Mouse (Mus musculus) kidney, embryonic 16.5 days (tissue): ENCODE data around the gene Gm4869. TPM values are rescaled to one million over a fixed set of nuclear protein-coding genes. Genes with fewer than 3 reads are reported as not detected.
"Not testable (repeated sequence)": the region's sequence is repeated elsewhere in the genome, so short reads cannot be mapped to it uniquely, and the experiment has no call there.

ENCODE experiments used
- ATAC-seq: fragments of 200-750 bp; cut with Nextera tagmentation; 2 replicates; pipeline ENCODE4 v1.8.0; 2017; ENCODE audit warnings: moderate TSS enrichment; ENCODE audit not compliant: low FRiP score, low TSS enrichment
- H3K27ac ChIP-seq: fragments of 300-500 bp; sonication (generic); 2 replicates; pipeline ENCODE4 v1.5.1; 2014; ENCODE audit warnings: low read length
- H3K27me3 ChIP-seq: fragments of 300-500 bp; sonication (generic); 2 replicates; pipeline ENCODE4 v1.6.1; 2014; ENCODE audit warnings: low read length, control low read depth, mixed read lengths; ENCODE audit not compliant: insufficient read depth
- H3K36me3 ChIP-seq: fragments of 300-500 bp; sonication (generic); 2 replicates; pipeline ENCODE4 v1.6.1; 2014; ENCODE audit warnings: low read length, control low read depth, mixed read lengths; ENCODE audit not compliant: insufficient read depth
- H3K4me1 ChIP-seq: fragments of 300-500 bp; sonication (generic); 2 replicates; pipeline ENCODE4 v1.6.1; 2014; ENCODE audit warnings: low read length, control low read depth, mixed read lengths; ENCODE audit not compliant: insufficient read depth
- H3K4me2 ChIP-seq: fragments of 300-500 bp; sonication (generic); replicated peaks from 2 replicates; pipeline ENCODE4 v1.6.1; 2014; ENCODE audit warnings: low read depth, low read length
- H3K4me3 ChIP-seq: fragments of 300-500 bp; sonication (generic); 2 replicates; pipeline ENCODE4 v1.5.1; 2014; ENCODE audit warnings: mild to moderate bottlenecking, low read length
- H3K9ac ChIP-seq: fragments of 300-500 bp; sonication (generic); replicated peaks from 2 replicates; pipeline ENCODE4 v1.6.1; 2014; ENCODE audit warnings: low read length
- H3K9me3 ChIP-seq: fragments of 300-500 bp; sonication (generic); 2 replicates; pipeline ENCODE4 v1.6.1; 2016; ENCODE audit warnings: low read length, control low read depth
- WGBS: fragments of 180-500 bp; shearing (Covaris S2); extraction: QIAGEN DNeasy Blood & Tissue Kit; methylation state at CpG from one replicate; pipeline ENCODE4 v1.1.7; 2014; 5-methylcytosine and 5-hydroxymethylcytosine counted together
- polyA plus RNA-seq: library from polyadenylated mRNA; unstranded; fragments of >200 nt; fragmentation: Nextera tagmentation; extraction: Ambion mirVana; gene quantifications from 2 replicates; pipeline ENCODE4 v1.2.1, GENCODE M21; 2015

The Gm4869 gene
- polyA plus RNA-seq, 1 experiment from 2014 or later = not detected

DNA sequence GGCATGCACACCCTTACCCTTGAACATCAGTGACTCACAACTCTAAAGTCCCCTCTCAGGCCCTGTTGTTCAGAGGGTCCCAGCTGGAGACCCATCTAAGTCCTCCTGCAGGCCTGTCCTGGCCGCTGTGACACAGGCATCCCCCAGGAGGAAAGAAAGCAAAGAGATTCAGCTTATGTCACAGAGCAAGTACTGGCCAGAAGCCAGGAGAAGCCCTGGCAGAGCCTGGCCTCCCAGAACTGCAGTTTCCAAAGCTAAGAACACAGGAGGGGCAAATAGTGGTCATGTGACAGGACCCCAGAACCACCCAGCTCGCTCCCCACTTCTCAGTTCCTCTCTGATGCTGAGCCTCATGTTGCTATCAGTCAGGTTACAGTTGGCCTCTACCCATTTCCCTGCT lies 10.0 kb downstream of the Gm4869 start:
- Histone ChIP-seq H3K4me2 (no peak overlapping the region), H3K36me3 (no peaks in the 10 kb centered on the region), H3K9me3 (no peaks in the 10 kb centered on the region), H3K4me1 (no peaks in the 10 kb centered on the region), H3K27ac (no peak overlapping the region), H3K4me3 (no peak overlapping the region), H3K9ac (no peak overlapping the region), H3K27me3 (no peaks in the 10 kb centered on the region)
- 72% methylated on average over 2 of the region's 2 CpGs for WGBS
- no peak for ATAC-seq

GRCm38 (mm10) chr5:140461476-140461875 lies 16.0 kb downstream of the Gm4869 start:
- H3K4me2 ChIP-seq = no peak overlapping the region
- no peak for ATAC-seq
- 73% methylated on average over 3 of the region's 3 CpGs for WGBS
- H3K9me3 ChIP-seq = peaks cover 19% of the 10 kb centered on the region
- H3K4me3 ChIP-seq = no peak overlapping the region
- H3K36me3 ChIP-seq = no peaks in the 10 kb centered on the region
- H3K27ac ChIP-seq = no peak overlapping the region
- no peaks in the 10 kb centered on the region for H3K27me3 ChIP-seq
- H3K4me1 ChIP-seq = no peaks in the 10 kb centered on the region
- no peak overlapping the region for H3K9ac ChIP-seq

GRCm38 (mm10) chr5:140463151-140463550 lies 17.7 kb downstream of the Gm4869 start:
- 80% methylated on average over 2 of the region's 2 CpGs for WGBS

GRCm38 (mm10) chr5:140464943-140465342 lies 19.5 kb downstream of the Gm4869 start:
- Histone ChIP-seq H3K4me2 (no peak overlapping the region), H3K27me3 (no peaks in the 10 kb centered on the region), H3K36me3 (no peaks in the 10 kb centered on the region), H3K9me3 (peaks cover 19% of the 10 kb centered on the region), H3K9ac (no peak overlapping the region), H3K4me1 (no peaks in the 10 kb centered on the region), H3K27ac (no peak overlapping the region), H3K4me3 (no peak overlapping the region)
- WGBS = 72% methylated on average over 2 of the region's 2 CpGs
- no peak for ATAC-seq

More at GRCm38 (mm10) chr5:140463151-140463550, 17.7 kb downstream of the Gm4869 start:
- not testable (repeated sequence) for H3K4me1 ChIP-seq, H3K36me3 ChIP-seq, H3K9ac ChIP-seq, H3K4me2 ChIP-seq, ATAC-seq, H3K4me3 ChIP-seq, H3K27me3 ChIP-seq, H3K27ac ChIP-seq
- peaks cover 19% of the 10 kb centered on the region for H3K9me3 ChIP-seq

- ATAC-seq = no peak
- Histone ChIP-seq H3K4me3 (no peak overlapping the region), H3K9ac (no peak overlapping the region), H3K4me2 (no peak overlapping the region), H3K27me3 (no peaks in the 10 kb centered on the region), H3K9me3 (peaks cover 4% of the 10 kb centered on the region; the same call in 1 of the 2 replicates), H3K4me1 (no peaks in the 10 kb centered on the region), H3K27ac (no peak overlapping the region), H3K36me3 (no peaks in the 10 kb centered on the region)
- WGBS = 74% methylated on average over 3 of the region's 3 CpGs
Observed at GRCm38 (mm10) chr5:140472336-140472735, 26.9 kb downstream of the Gm4869 start.

DNA sequence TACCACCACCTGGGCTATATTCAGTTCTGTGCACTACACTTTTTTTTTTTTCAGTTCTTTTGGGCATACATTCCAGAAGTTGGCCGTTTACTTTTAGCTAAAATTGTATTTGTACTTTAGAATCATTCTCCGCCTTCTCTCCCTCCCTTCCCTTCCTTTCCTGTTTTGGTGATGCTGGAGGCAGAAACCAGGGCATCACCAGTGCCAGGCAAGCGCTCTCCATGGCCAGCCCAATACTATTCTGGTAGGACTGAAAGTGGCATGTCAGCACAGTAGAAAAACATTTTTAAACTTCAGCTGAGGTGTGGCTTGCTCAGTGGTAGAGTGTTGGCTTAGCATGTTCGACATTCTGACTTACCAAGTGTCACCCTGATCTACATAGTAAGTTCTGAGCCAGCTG lies 36.0 kb downstream of the Gm4869 start:
- H3K9ac ChIP-seq = no peak overlapping the region
- no peak overlapping the region for H3K4me2 ChIP-seq
- H3K4me1 ChIP-seq = no peaks in the 10 kb centered on the region
- H3K36me3 ChIP-seq = no peaks in the 10 kb centered on the region
- WGBS = 73% methylated on average over 4 of the region's 4 CpGs
- H3K9me3 ChIP-seq = 0 out of 2 replicates have a peak, but pooled peaks cover 5% of the 10 kb centered on the region
- ATAC-seq = no peak
- H3K27ac ChIP-seq = no peak overlapping the region
- H3K4me3 ChIP-seq = no peak overlapping the region
- no peaks in the 10 kb centered on the region for H3K27me3 ChIP-seq

GRCm38 (mm10) chr5:140491142-140491541 lies 45.7 kb downstream of the Gm4869 start:
- no peak overlapping the region for H3K9ac ChIP-seq
- peaks cover 2% of the 10 kb centered on the region; the same call in 1 of the 2 replicates for H3K4me1 ChIP-seq
- no peak overlapping the region for H3K27ac ChIP-seq
- H3K4me2 ChIP-seq = no peak overlapping the region
- no peaks in the 10 kb centered on the region for H3K9me3 ChIP-seq
- H3K4me3 ChIP-seq = no peak overlapping the region
- peaks cover 6% of the 10 kb centered on the region for H3K27me3 ChIP-seq
- no peak for ATAC-seq
- 49% methylated on average over 6 of the region's 6 CpGs for WGBS
- H3K36me3 ChIP-seq = no peaks in the 10 kb centered on the region

GRCm38 (mm10) chr5:140492684-140493233 lies 47.3 kb downstream of the Gm4869 start:
- H3K27me3 ChIP-seq = peaks cover 6% of the 10 kb centered on the region; the same call in 1 of the 2 replicates
- peaks cover 2% of the 10 kb centered on the region; the same call in 1 of the 2 replicates for H3K4me1 ChIP-seq
- no peak overlapping the region for H3K4me2 ChIP-seq
- H3K4me3 ChIP-seq = no peak overlapping the region
- no peaks in the 10 kb centered on the region for H3K9me3 ChIP-seq
- ATAC-seq = no peak
- H3K27ac ChIP-seq = no peak overlapping the region
- no peaks in the 10 kb centered on the region for H3K36me3 ChIP-seq
- no peak overlapping the region for H3K9ac ChIP-seq
- WGBS = 9% methylated on average over 11 of the region's 11 CpGs

DNA sequence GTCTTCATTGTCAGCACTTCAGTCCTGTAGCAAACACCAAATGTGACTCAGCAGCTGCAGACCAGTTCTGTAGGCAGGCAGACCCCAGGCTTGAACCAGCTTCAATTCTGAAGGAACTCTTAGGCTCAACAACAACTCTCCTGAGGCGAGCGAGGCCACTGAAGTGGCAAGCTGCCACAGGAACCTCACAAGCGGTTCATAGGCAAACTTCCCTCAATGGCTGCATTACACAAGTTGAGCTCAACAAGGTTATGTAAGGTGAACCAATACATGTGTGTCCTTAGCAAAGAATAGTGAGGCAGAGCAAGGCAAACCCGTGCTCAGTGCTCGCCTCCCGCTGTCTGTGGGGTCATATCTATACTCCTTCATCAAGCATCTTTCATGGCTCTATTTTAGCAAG lies 52.7 kb downstream of the Gm4869 start:
- H3K9me3 ChIP-seq = no peaks in the 10 kb centered on the region
- ATAC-seq = no peak
- no peak overlapping the region for H3K9ac ChIP-seq
- peaks cover 16% of the 10 kb centered on the region for H3K4me1 ChIP-seq
- H3K27me3 ChIP-seq = no peaks in the 10 kb centered on the region
- WGBS = 78% methylated on average over 6 of the region's 6 CpGs
- H3K4me2 ChIP-seq = no peak overlapping the region
- no peak overlapping the region for H3K27ac ChIP-seq
- H3K4me3 ChIP-seq = no peak overlapping the region
- H3K36me3 ChIP-seq = no peaks in the 10 kb centered on the region

DNA sequence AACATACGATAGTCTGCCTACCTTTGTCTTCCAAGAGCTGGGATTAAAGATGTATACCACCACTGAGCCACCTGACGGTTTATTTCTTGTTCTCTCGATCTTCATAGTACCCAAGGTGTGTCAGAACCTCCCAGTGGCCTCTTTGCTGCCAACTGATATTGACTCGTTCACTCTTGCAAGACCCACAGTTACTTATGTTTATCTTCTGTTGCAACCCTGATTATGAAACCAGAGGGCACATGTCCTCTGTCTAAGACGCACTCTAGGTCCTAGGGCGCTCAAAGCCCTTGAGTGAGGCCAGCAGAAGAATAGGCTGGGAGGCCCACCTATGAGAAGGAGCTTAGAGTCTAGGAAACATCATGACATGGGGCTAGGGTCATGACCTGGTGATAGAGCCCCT lies 55.3 kb downstream of the Gm4869 start:
- 88% methylated on average over 6 of the region's 6 CpGs for WGBS
- H3K4me2 ChIP-seq = no peak overlapping the region
- no peak overlapping the region for H3K4me3 ChIP-seq
- peaks cover 27% of the 10 kb centered on the region for H3K4me1 ChIP-seq
- no peak overlapping the region for H3K27ac ChIP-seq
- no peaks in the 10 kb centered on the region for H3K9me3 ChIP-seq
- H3K9ac ChIP-seq = no peak overlapping the region
- no peak for ATAC-seq
- H3K36me3 ChIP-seq = no peaks in the 10 kb centered on the region
- H3K27me3 ChIP-seq = no peaks in the 10 kb centered on the region
